21 mouse cellular contexts compared by ENCODE assay signal in the genomic region with DNA sequence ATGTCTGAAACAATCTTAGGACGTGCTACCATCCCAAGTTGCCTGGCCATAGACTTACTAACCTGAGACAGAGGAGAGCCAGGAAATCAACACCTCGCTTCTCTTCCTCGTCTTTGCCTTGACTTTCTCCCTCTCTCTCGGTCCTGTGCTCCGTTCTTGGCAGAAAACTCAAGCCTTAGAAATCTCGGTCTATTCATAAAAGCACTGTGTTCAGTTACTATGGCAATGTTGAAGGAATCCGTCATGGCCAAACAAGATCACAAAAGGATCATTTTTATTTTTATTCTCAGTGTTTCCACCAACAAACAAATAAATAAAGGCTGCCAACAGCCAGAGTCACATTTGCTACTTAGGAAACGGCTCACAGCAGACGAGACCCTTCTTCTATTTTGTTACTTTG.
DNase-seq lines count a peak whose midpoint lies in the region; ATAC-seq lines count a peak whose summit lies in the region.
"Had no signal": no experiment of that assay in that cellular context is flagged by ENCODE, and none has a peak within 500 bp of the region (broad histone marks: within the 10 kb centered on the region; RNA-seq: fewer than 3 reads in every experiment).

No protein-coding gene starts in this region.

- no peaks in the 10 kb centered on the region for H3K27me3 ChIP-seq in hindbrain, embryonic 14.5 days (ENCODE audit: control insufficient read depth, insufficient read depth, low read length)
- H3K27me3 ChIP-seq: liver, embryonic 15.5 days had no signal

- peak overlapping the region; percentile 36; the same call in 1 of the 2 replicates for H3K27ac ChIP-seq in hindbrain, embryonic 14.5 days
- H3K27ac ChIP-seq: gastrocnemius, adult 2 months; left cerebral cortex, adult 2 months; limb, embryonic 10.5 days; liver, embryonic 15.5 days had no signal

- no peak overlapping the region for H3K4me3 ChIP-seq in hindbrain, embryonic 14.5 days (replicated peaks; ENCODE audit: low read length)
- H3K4me3 ChIP-seq: gastrocnemius, adult 2 months; left cerebral cortex, adult 2 months; limb, embryonic 10.5 days; liver, embryonic 15.5 days; myocyte had no signal

- H3K4me2 ChIP-seq in hindbrain, embryonic 14.5 days (replicated peaks), result no peak overlapping the region
- H3K4me2 ChIP-seq: liver, embryonic 15.5 days had no signal

- peak; percentile 15 for DNase-seq in cerebellum, adult 9-10 months
- DNase-seq in cerebellum, postnatal 36 days, result no peak
- no peak for DNase-seq in frontal cortex, postnatal 14 days (ENCODE audit: low spot score in 2 of 2)
- peak; percentile 21 for DNase-seq in brain, adult 2 months (ENCODE audit: low read depth, low spot score)
- DNase-seq in hindbrain, embryonic 14.5 days (ENCODE audit: low spot score), result peak; percentile 51
- DNase-seq in ovary, adult 18-20 months (ENCODE audit: low spot score), result no peak
- no peak for DNase-seq in natural killer cell, adult 2 months (ENCODE audit: low spot score in 2 of 2)
- DNase-seq: adrenal gland, postnatal 10 days; gastrocnemius, adult 2 months; kidney, adult 18-20 months; layer of hippocampus, adult 9-11 months; liver; lung, postnatal 4 days; spleen, adult 18-20 months had no signal

- H3K9me3 ChIP-seq in hindbrain, embryonic 14.5 days (ENCODE audit: control insufficient read depth, low read length), result no peaks in the 10 kb centered on the region
- H3K9me3 ChIP-seq: limb, embryonic 10.5 days; liver, embryonic 15.5 days had no signal

- no peaks in the 10 kb centered on the region for H3K4me1 ChIP-seq in hindbrain, embryonic 14.5 days (replicated peaks; ENCODE audit: control insufficient read depth, insufficient read depth, low read length)
- H3K4me1 ChIP-seq: limb, embryonic 10.5 days had no signal

- no peak overlapping the region for H3K9ac ChIP-seq in hindbrain, embryonic 14.5 days
- H3K9ac ChIP-seq: liver, embryonic 15.5 days had no signal

- no peaks in the 10 kb centered on the region for H3K36me3 ChIP-seq in hindbrain, embryonic 14.5 days (replicated peaks; ENCODE audit: control insufficient read depth, insufficient read depth)
- H3K36me3 ChIP-seq: limb, embryonic 10.5 days; liver, embryonic 15.5 days had no signal

- 0 out of 2 replicates have a peak, but pooled peaks have one; percentile 57 for ATAC-seq in frontal cortex, adult (ENCODE audit: low TSS enrichment)
- peak; percentile 24; the same call in 1 of the 2 replicates for ATAC-seq in hindbrain, embryonic 14.5 days (ENCODE audit: low FRiP score)
- ATAC-seq: activated CD4-positive, CD25-positive, alpha-beta regulatory T cell, adult 4 months; inflammation-experienced regulatory T-cells, adult 6 months had no signal

- WGBS in hindbrain, embryonic 14.5 days, result 31% methylated on average over 9 of the region's 9 CpGs

Comparison
In these comparisons a context has a peak if more than half of its experiments do, and no peak if none do; other contexts are left out.
1. DNase-seq: peak in cerebellum, adult 9-10 months (single experiment), brain, adult 2 months (single experiment) and hindbrain, embryonic 14.5 days (single experiment); none in cerebellum, postnatal 36 days (0 of 2), frontal cortex, postnatal 14 days (0 of 2), ovary, adult 18-20 months (single experiment) and natural killer cell, adult 2 months (0 of 2).